Mouse (Mus musculus): ENCODE data around the gene Nfx1. TPM values are rescaled to one million over a fixed set of nuclear protein-coding genes. Genes with fewer than 3 reads are reported as not detected.

The Nfx1 gene
- total and polyA plus RNA-seq, 3 experiments = 16.9 to 19.8 (median 18.9) TPM

GRCm38 (mm10) chr4:41027872-41028271 is 57.2 kb downstream of the Nfx1 start:
- Histone ChIP-seq H3K36me3 (ENCODE audit: control insufficient read depth, insufficient read depth, low read length) (peaks cover 2% of the 10 kb centered on the region; the same call in 1 of the 2 replicates), H3K4me3 (no peak overlapping the region), H3K9ac (ENCODE audit: low read depth, low read length) (no peak overlapping the region), H3K27me3 (ENCODE audit: control insufficient read depth, insufficient read depth, low read length) (no peaks in the 10 kb centered on the region), H3K27ac (no peak overlapping the region), H3K79me2 (replicated peaks; ENCODE audit: control insufficient read depth, insufficient read depth, low read length) (no peaks in the 10 kb centered on the region), H3K4me1 (ENCODE audit: control insufficient read depth, insufficient read depth, low read length) (peaks cover 12% of the 10 kb centered on the region)
- TF ChIP-seq POLR2A (IDR thresholded peaks at IDR 0.05; ENCODE audit: insufficient read depth, low read depth, low read length) (no peak), CTCF (IDR thresholded peaks at IDR 0.05) (no peak)
- 90% methylated on average over 3 of the region's 3 CpGs for WGBS
- no peak for DNase-seq
- intact Hi-C loops (cut with DNase I) = no loop called here

- H3K27me3 ChIP-seq (ENCODE audit: control insufficient read depth, insufficient read depth, low read length) = no peaks in the 10 kb centered on the region
- H3K4me3 ChIP-seq = no peak overlapping the region
- H3K4me1 ChIP-seq (ENCODE audit: control insufficient read depth, insufficient read depth, low read length) = peaks cover 12% of the 10 kb centered on the region
- H3K79me2 ChIP-seq (replicated peaks; ENCODE audit: control insufficient read depth, insufficient read depth, low read length) = no peaks in the 10 kb centered on the region
- TF ChIP-seq EP300 (IDR thresholded peaks at IDR 0.05; ENCODE audit: insufficient read depth, low read depth, low read length) (no peak), POLR2A (IDR thresholded peaks at IDR 0.05; ENCODE audit: insufficient read depth, low read depth, low read length) (no peak), CTCF (IDR thresholded peaks at IDR 0.05) (peak; percentile 76)
- DNase-seq = peak in 1 of 2 experiments; percentile 11
- intact Hi-C loops (cut with DNase I) = no loop called here
- H3K27ac ChIP-seq = no peak overlapping the region
- H3K36me3 ChIP-seq (ENCODE audit: control insufficient read depth, insufficient read depth, low read length) = peaks cover 2% of the 10 kb centered on the region; the same call in 1 of the 2 replicates
- WGBS = 65% methylated on average over 4 of the region's 4 CpGs
- no peak overlapping the region for H3K9ac ChIP-seq (ENCODE audit: low read depth, low read length)
Measured at GRCm38 (mm10) chr4:41028272-41028671, 57.6 kb downstream of the Nfx1 start.

GRCm38 (mm10) chr4:41029372-41029771 is 58.7 kb downstream of the Nfx1 start:
- Histone ChIP-seq H3K36me3 (ENCODE audit: control insufficient read depth, insufficient read depth, low read length) (peaks cover 2% of the 10 kb centered on the region; the same call in 1 of the 2 replicates), H3K27me3 (ENCODE audit: control insufficient read depth, insufficient read depth, low read length) (no peaks in the 10 kb centered on the region), H3K4me3 (no peak overlapping the region), H3K27ac (no peak overlapping the region; the same call in 1 of the 2 replicates), H3K79me2 (replicated peaks; ENCODE audit: control insufficient read depth, insufficient read depth, low read length) (no peaks in the 10 kb centered on the region), H3K9ac (ENCODE audit: low read depth, low read length) (no peak overlapping the region), H3K4me1 (ENCODE audit: control insufficient read depth, insufficient read depth, low read length) (peaks cover 12% of the 10 kb centered on the region)
- intact Hi-C loops (cut with DNase I) = no loop called here
- WGBS = 81% methylated on average over 5 of the region's 5 CpGs
- DNase-seq = no peak
- TF ChIP-seq CTCF (IDR thresholded peaks at IDR 0.05) (no peak), EP300 (IDR thresholded peaks at IDR 0.05; ENCODE audit: insufficient read depth, low read depth, low read length) (no peak), POLR2A (IDR thresholded peaks at IDR 0.05; ENCODE audit: insufficient read depth, low read depth, low read length) (no peak)

- Histone ChIP-seq H3K4me3 (no peak overlapping the region), H3K27ac (peak overlapping the region; percentile 88)
- intact Hi-C loops (cut with DNase I) = loop anchor here (1.0 kb wide), 2 partner anchors 10 to 16 kb away; no protein-coding TSS in a partner anchor
Measured at GRCm38 (mm10) chr4:41031242-41031641, 60.5 kb downstream of the Nfx1 start.

GRCm38 (mm10) chr4:41037942-41038341 is 67.2 kb downstream of the Nfx1 start:
- Histone ChIP-seq H3K27me3 (ENCODE audit: control insufficient read depth, insufficient read depth, low read length) (no peaks in the 10 kb centered on the region), H3K4me1 (ENCODE audit: control insufficient read depth, insufficient read depth, low read length) (peaks cover 12% of the 10 kb centered on the region), H3K27ac (peak overlapping the region; percentile 45; the same call in 1 of the 2 replicates), H3K36me3 (ENCODE audit: control insufficient read depth, insufficient read depth, low read length) (peaks cover 9% of the 10 kb centered on the region), H3K79me2 (replicated peaks; ENCODE audit: control insufficient read depth, insufficient read depth, low read length) (no peaks in the 10 kb centered on the region), H3K9ac (ENCODE audit: low read depth, low read length) (no peak overlapping the region), H3K4me3 (no peak overlapping the region)
- DNase-seq = no peak
- TF ChIP-seq EP300 (IDR thresholded peaks at IDR 0.05; ENCODE audit: insufficient read depth, low read depth, low read length) = no peak
- no peak for TF ChIP-seq POLR2A (IDR thresholded peaks at IDR 0.05; ENCODE audit: insufficient read depth, low read depth, low read length)
- no peak for TF ChIP-seq CTCF (IDR thresholded peaks at IDR 0.05)
- 28% methylated on average over 3 of the region's 3 CpGs for WGBS
- intact Hi-C loops (cut with DNase I) = no loop called here

More at GRCm38 (mm10) chr4:41031242-41031641, 60.5 kb downstream of the Nfx1 start:
- no peak for TF ChIP-seq CTCF (IDR thresholded peaks at IDR 0.05)
- peak; percentile 46; the same call in 1 of the 2 replicates for TF ChIP-seq POLR2A (IDR thresholded peaks at IDR 0.05; ENCODE audit: insufficient read depth, low read depth, low read length)
- TF ChIP-seq EP300 (IDR thresholded peaks at IDR 0.05; ENCODE audit: insufficient read depth, low read depth, low read length) = peak; percentile 99
- Histone ChIP-seq H3K36me3 (ENCODE audit: control insufficient read depth, insufficient read depth, low read length) (peaks cover 5% of the 10 kb centered on the region), H3K79me2 (replicated peaks; ENCODE audit: control insufficient read depth, insufficient read depth, low read length) (no peaks in the 10 kb centered on the region), H3K27me3 (ENCODE audit: control insufficient read depth, insufficient read depth, low read length) (no peaks in the 10 kb centered on the region), H3K4me1 (ENCODE audit: control insufficient read depth, insufficient read depth, low read length) (peaks cover 12% of the 10 kb centered on the region), H3K9ac (ENCODE audit: low read depth, low read length) (no peak overlapping the region; the same call in 1 of the 2 replicates)
- DNase-seq = peak; percentile 63 to 76
- WGBS = 47% methylated on average over 3 of the region's 3 CpGs

GRCm38 (mm10) chr4:41040983-41041382 is 70.3 kb downstream of the Nfx1 start:
- H3K27ac ChIP-seq = peak overlapping the region; percentile 74
- 30% methylated on average over 7 of the region's 7 CpGs for WGBS
- H3K9ac ChIP-seq (ENCODE audit: low read depth, low read length) = no peak overlapping the region; the same call in 1 of the 2 replicates
- intact Hi-C loops (cut with DNase I) = loop anchor here (1.0 to 10.0 kb wide), 2 partner anchors 10 to 196 kb away; no protein-coding TSS in a partner anchor
- H3K4me1 ChIP-seq (ENCODE audit: control insufficient read depth, insufficient read depth, low read length) = peaks cover 12% of the 10 kb centered on the region
- DNase-seq = peak; percentile 51 to 68
- peaks cover 6% of the 10 kb centered on the region for H3K36me3 ChIP-seq (ENCODE audit: control insufficient read depth, insufficient read depth, low read length)
- no peak overlapping the region; the same call in 1 of the 2 replicates for H3K4me3 ChIP-seq
- TF ChIP-seq CTCF (IDR thresholded peaks at IDR 0.05) (no peak), POLR2A (IDR thresholded peaks at IDR 0.05; ENCODE audit: insufficient read depth, low read depth, low read length) (peak; percentile 55; the same call in 1 of the 2 replicates), EP300 (IDR thresholded peaks at IDR 0.05; ENCODE audit: insufficient read depth, low read depth, low read length) (peak; percentile 73; the same call in 1 of the 2 replicates)
- no peaks in the 10 kb centered on the region for H3K79me2 ChIP-seq (replicated peaks; ENCODE audit: control insufficient read depth, insufficient read depth, low read length)
- no peaks in the 10 kb centered on the region for H3K27me3 ChIP-seq (ENCODE audit: control insufficient read depth, insufficient read depth, low read length)
